Mouse (Mus musculus) spleen, postnatal 14 days (tissue): ENCODE measurements around the gene Kptn.

Experiments
- DNase-seq, 2 experiments: peaks; one replicate each; pipeline ENCODE4 v3.0.0; 2021 to 2022; ENCODE audit warnings: low spot score in 2 of 2

The Kptn gene

GRCm38 (mm10) chr7:16119569-16120261, at the start of gene Kptn:
Gene Kptn, plus strand, starts transcription at chr7:16119895.
- peak; percentile 69 to 86 for DNase-seq

- DNase-seq, result no peak
These were observed 48.8 kb upstream of the Kptn start for GRCm38 (mm10) chr7:16070846-16071245.

GRCm38 (mm10) chr7:16071906-16072305, 47.8 kb upstream of the Kptn start:
- no peak for DNase-seq

GRCm38 (mm10) chr7:16079947-16080346, 39.7 kb upstream of the Kptn start:
- no peak for DNase-seq

GRCm38 (mm10) chr7:16080581-16080980, 39.1 kb upstream of the Kptn start:
- no peak for DNase-seq

GRCm38 (mm10) chr7:16083361-16083760, 36.3 kb upstream of the Kptn start:
- no peak for DNase-seq

- no peak for DNase-seq
These were observed 32.1 kb upstream of the Kptn start for GRCm38 (mm10) chr7:16087587-16087986.

- DNase-seq, result no peak
These were observed 25.1 kb upstream of the Kptn start for GRCm38 (mm10) chr7:16094592-16094991.

- peak; percentile 92 to 95 for DNase-seq
These were observed 21.4 kb upstream of the Kptn start, which contains the start of gene Napa for GRCm38 (mm10) chr7:16098021-16099017. Gene Napa, plus strand, starts transcription at chr7:16098458.

GRCm38 (mm10) chr7:16099901-16100300, 19.8 kb upstream of the Kptn start:
- DNase-seq, result no peak

GRCm38 (mm10) chr7:16101081-16101480, 18.6 kb upstream of the Kptn start:
- DNase-seq, result no peak

- DNase-seq, result no peak
These were observed 17.8 kb upstream of the Kptn start for GRCm38 (mm10) chr7:16101726-16102475.

GRCm38 (mm10) chr7:16102686-16103226, 16.9 kb upstream of the Kptn start:
- no peak for DNase-seq

GRCm38 (mm10) chr7:16103760-16104159, 15.9 kb upstream of the Kptn start:
- DNase-seq, result no peak

- no peak for DNase-seq
These were observed 14.9 kb upstream of the Kptn start for GRCm38 (mm10) chr7:16104611-16105388.

- DNase-seq, result no peak
These were observed 10.7 kb upstream of the Kptn start for GRCm38 (mm10) chr7:16108886-16109542.

GRCm38 (mm10) chr7:16110158-16110557, 9.5 kb upstream of the Kptn start:
- no peak for DNase-seq

- no peak for DNase-seq
These were observed 8.2 kb upstream of the Kptn start for GRCm38 (mm10) chr7:16111284-16112090.

- no peak for DNase-seq
These were observed 3.3 kb upstream of the Kptn start for GRCm38 (mm10) chr7:16116418-16116817.
